Mouse (Mus musculus) heart, adult 11 months (tissue): Measurements from ENCODE around the gene Map3k7cl.
A peak's percentile ranks its signal among the peaks of the same experiment; 100 is the strongest.

Experiments
- DNase-seq: peaks from one replicate; pipeline ENCODE4 v3.0.0; 2022

The Map3k7cl gene

DNA sequence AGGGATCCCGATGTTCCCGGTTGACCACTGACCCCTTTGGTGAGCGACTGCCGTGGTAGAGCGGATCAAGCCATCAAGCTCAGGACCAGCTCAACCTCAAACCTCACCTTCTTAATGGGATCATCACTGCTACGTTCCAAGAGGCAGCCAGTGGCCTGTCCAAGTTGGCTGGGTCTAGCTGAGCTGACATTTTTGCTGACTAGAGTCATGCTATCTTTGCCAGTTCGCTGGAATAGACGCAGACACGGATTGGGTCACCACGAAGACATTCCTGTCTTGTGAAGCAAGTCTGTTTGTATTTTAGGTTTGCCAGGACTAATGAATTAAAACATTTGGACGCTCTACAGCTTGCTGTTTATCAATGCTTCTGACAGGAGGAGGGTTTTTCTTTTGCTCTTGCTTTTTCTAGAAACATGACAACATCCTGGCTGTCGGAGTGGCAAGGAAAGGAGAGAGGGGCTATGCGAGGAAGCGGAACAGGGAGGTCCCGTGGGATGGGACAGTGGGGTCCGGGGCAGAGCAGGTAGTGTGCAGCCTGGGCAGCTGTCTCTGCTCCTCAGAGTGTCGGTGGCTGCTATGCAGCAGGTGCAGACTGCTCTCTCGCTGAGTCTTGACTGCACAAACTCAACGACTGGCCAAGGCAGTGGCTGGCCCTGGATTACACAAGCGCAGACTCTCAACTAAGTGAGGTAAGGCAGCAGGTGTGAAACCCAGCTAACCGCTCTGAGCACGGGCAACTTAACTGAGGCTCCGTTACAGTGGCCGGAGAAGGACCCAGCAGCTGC lies at the start of gene Map3k7cl:
Gene Map3k7cl (plus strand): TSS at position 424 of the 785 bp plus-strand sequence.
- DNase-seq = peak; percentile 96

DNA sequence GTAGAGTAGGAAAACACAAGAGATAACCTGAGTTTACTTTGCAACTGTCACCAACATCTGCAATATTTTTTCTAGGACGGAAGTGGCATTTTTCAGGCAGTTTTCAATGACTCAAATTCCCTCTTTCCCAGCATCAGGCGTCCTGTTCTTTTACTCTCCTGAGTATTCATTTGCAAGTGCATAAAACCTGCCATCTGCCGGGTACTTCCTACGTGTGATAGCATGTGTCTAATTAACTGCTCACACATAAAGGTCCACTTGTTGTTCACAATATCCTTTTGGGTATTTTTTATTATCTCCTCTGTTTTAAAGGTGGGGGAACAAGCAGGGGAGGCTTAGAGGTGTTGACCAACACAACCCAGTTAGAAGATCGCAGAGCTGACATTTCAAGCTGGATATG lies 41.4 kb upstream of the Map3k7cl start:
- DNase-seq = no peak

DNA sequence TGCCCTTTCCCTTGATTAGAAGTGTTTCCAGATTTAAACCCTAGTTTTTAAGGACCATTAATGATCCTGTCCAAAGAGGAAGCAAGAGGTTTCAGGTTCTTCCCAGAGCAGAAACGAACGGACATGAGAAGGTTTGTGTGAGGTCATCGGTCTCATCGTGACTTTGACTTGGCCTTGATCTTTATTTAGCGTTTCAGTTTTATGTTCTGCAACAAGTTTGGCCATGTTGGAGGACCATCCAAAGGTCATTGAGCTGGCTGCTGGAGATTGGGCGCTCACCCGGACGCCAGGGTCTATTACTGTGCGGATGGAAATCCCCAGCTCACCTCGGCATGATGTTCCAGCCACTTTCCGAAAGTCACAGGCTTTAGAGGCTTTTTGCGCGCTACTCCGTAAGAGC lies 40.8 kb upstream of the Map3k7cl start:
- DNase-seq = no peak

DNA sequence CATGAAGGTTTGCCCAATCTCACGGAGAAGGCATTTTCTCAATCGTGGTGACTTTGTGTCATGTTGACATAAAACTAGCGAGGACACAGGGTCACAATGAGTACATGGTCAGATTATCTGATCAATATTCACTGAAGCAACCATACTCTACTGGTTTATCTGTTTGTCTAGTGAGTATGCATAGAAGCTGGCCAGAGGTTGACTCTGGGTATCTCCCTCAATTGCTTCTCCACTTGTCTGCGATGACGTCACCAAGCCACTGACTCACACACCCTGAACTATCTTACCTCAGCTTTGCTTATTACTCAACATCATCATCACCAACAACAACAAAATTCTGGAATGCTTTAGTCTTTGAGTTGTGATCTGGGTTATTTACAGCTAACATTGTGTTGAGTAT lies 28.9 kb upstream of the Map3k7cl start:
- no peak for DNase-seq

DNA sequence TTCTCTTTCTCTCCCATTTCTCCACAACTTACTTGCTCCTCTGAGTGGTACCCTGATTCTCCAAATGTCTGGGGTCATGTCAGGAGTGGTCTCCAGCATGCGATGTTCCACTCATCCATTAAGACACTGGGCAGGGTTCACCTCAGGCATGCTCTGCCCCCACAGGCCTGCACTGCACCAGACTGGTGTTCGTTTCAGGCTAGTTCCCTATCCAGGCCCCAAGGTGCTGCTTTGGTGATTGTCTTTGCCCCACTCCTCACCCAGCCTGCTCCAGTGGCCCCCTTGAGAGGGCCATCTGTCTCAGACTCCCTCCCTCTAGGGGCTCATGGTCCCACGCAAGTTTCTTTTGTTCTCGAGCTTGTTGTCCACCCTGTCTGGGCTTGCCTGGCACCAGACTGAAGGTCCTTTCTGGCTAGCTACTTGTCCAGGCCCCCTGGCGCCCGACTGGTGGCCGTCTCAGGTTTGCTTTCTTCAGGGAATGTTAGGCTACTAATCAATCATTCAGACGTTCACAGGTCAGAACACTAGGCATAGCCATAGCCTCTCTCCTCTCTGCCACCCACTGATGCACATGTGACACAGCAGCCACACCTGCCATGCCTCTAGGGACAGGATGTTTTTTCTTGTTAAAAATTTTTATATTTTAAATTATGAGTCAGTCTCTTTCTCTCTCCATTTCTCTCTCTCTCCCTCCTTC lies 25.4 kb upstream of the Map3k7cl start:
- peak; percentile 58 for DNase-seq

DNA sequence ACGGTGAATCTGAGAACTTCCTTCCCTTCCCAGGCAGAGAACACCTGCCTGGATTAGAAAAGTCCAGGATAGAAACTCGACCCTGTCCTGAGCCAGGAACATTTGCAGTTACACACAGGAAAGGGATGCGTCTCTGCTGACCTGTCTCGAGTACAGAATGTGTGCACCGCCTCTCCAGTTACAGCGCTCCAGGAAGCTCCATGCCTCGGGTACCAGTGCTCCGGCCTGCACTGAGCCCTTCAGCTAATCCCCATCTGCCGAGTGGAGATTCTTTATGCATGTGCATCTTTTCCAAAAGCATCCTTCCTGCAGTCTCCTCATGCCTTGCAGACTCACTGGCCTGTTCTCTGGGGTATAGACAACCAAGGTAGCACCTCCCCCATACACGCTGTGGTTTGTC lies 24.4 kb upstream of the Map3k7cl start:
- peak; percentile 61 for DNase-seq

DNA sequence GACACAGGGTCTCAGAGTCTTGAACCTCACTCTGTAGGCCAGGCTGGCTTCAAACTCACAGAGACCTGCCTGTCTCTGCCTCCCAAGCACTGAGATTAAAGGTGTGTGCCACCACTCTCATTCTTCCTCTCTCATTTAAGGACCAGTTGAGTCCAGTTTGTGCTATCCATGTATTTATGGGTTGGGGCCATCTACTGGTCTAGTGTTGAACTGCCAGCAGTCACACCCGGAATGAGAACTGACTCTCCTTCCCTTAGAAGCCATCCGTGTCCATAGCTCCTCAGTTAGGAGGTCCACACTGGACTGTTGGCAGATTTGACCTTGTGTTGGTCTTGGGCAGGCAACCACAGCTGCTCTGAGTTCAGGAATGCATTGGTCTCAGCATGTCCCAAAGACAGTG lies 4.8 kb upstream of the Map3k7cl start:
- no peak for DNase-seq

DNA sequence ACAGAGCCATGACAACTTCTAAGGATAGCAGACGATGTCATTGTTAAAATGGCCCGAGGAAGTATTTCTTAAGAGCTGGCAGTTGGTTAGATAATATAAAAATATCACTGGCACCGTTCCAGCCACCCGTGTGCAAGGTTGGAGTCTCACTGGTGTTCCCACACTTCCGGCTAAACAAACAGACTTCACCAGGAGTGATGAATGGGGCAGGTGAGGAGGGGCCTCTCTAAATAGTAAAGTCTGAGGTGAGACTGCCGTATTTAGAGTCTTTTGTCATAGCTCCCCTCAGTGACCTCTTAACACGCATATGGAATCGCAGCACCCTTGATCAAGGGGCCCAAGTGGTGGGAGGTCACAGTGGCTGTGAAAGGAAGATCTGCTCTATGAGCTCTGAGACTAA lies 3.2 kb downstream of the Map3k7cl start:
- DNase-seq = no peak

DNA sequence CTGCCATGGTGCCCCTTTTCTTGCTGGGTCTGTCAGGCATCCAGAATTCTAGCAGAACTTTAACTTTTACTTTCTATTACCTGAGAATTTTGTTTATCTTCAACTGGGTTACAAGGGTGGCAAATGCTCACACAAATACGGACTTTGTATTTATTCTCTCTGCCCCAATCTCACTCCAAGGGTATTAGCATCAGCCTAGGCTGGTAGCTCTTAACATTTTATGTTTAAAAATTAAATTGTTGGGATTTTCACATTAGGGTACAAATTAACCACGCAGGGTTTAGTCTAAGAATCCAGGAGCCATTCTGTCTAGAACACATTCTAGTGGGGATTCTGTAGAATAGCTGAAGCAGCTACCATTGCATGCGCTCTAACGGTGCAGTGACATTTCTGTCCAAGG lies 8.4 kb downstream of the Map3k7cl start:
- no peak for DNase-seq

DNA sequence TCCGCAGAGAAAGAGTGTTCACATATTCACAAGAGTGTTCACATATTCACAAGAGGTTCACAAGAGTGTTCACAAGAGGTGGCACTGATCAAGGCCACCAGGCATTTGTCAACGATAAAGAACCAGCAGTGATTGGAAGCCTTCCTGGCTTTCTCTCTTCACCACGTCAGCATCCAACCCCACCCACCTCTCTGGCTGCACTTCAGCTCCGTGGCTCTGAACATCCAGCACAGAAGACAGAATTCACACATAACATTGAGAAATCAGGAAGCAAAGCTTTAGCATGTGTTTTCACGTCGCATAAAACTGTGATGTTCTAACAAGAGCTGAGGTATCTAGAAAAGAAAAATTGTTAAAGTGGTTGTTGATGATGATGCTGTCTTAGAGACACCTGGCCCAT lies 10.4 kb downstream of the Map3k7cl start:
- no peak for DNase-seq

DNA sequence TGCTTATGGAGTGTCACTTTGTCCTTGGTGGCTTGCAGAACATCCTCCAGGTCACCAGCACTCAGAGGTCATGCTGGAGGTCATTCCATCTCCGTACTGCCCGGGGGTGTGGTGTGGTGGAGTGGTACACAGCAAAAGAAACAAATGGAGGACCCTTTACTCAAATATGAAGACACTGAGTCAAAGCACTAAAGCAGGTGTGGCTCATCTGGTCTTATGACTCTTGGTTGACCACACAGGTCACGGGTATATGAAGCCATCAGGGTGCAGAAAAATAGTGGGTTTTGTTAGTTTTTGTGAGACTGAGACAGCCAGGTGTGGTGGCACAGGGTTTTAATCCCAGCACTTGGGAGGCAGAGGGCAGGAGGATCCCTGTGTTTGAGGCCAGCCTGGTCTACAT lies 11.4 kb downstream of the Map3k7cl start:
- DNase-seq = no peak

DNA sequence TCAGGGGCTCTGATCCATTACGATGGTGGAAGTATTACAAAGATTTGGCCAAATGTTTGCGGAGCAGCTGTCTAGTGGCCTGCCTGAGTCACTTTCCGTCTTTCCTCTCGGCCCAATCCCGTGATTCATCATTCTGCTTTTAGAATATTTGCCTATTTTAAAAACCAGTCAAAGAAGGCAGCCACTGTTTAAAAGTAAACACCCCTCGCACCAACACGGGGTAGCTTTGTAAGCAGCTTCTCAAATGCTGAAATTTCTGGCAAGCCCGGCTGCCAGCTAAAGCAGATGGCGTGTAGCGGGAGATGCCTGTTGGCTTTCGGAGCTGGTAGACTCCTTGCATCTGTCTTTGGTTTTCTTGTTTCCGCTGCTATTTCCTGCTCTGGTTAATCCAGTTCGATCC lies 14.4 kb downstream of the Map3k7cl start:
- peak; percentile 93 for DNase-seq

DNA sequence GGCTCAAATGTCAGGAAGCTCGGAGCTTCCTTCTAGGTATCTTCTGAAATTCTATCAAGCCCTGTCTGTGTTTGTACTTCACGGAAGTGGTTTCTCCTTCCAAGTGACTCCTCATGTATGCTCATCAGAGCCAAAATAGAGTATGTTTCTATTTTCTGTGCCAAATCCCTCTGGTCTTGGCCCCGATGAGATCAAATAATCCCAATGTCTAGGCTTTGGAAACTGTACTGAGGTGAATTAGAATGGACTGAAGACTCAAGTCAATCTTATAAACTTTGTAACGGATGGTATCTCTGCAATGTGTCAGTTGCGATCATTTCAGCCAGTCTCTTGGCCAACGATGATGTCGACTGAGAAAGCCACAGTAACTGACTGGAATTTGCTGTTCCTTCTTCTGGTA lies 15.1 kb downstream of the Map3k7cl start:
- DNase-seq = no peak

DNA sequence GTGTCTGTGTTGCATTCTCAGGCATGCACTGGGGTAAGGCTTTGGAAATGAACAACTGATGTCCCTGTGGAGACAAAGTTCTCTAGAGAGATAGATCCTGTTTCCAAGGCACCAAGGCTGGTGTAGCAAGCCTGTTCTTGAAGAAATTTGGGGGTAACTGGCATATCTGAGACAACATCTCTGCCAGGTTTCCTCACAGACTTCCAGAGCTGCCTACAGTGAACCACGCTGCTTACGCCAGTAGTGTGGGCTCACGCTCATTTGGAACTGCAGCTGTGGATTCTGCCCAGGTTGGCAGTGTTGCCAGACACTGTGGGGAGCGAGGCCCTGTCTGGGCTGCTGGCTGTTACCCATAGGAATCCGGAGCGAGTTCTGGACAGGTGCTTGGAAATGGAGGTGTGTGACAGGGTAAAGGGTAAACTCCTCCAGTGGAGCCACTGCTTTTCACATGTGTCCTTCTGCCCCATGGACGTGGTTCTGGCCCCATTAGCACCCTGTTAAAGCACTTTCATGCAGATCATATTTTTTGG lies 16.5 kb downstream of the Map3k7cl start:
- no peak for DNase-seq

DNA sequence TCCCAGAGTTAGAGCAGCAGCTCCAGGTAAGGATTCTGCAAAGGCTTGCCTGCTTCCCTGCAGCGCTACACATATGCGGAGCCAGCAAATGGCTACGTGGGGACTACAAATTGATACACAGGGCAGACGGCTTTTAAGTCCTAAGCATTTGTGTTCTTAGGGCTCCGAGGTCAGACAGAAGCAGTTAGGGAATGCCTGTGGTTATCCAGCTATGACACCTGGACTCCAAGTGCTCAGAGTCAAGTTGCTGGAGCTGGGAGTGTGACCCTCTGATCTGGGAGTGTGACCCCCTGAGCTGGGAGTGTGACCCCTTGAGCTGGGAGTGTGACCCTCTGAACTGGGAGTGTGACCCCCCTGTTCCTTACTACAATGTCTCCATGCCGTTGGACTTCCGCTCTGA lies 17.2 kb downstream of the Map3k7cl start:
- no peak for DNase-seq

DNA sequence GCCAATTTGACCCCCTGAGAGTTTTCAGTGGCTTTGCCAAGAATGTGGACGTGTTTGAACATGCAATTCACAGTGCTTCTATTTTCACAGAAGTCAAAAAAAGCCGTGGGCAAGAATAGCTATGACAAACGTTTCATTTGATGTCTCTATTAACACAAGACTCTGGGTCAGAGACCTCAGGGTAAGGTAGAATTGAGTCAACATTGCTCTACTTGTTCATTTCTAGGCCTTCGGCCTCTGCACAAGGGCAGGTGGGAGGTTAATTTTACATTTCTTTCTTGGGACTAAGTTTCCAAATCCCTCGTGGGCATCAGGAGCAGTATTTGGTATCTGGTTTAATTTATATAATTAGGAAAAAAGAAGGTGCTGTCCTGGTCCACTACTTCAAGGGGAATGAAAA lies 20.3 kb downstream of the Map3k7cl start:
- no peak for DNase-seq

DNA sequence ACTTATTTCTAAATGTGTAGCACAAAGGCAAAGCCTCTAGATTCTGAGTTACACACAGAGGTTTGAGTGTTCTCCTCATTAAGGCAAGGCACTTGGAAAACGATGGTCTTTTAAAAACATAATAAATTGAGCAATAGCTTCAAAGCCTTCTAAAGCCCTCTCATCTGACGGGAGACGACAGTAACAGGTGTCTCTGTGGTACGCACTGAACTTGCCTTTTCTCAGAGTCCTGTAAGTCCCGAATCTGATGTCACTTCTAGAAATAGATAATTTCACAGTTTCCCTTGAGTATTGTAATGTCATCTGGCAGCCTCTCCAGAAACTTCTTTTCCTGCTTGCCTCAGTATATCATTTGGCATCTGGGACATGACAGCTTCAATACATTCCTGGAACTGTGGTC lies 21.0 kb downstream of the Map3k7cl start:
- DNase-seq = no peak

DNA sequence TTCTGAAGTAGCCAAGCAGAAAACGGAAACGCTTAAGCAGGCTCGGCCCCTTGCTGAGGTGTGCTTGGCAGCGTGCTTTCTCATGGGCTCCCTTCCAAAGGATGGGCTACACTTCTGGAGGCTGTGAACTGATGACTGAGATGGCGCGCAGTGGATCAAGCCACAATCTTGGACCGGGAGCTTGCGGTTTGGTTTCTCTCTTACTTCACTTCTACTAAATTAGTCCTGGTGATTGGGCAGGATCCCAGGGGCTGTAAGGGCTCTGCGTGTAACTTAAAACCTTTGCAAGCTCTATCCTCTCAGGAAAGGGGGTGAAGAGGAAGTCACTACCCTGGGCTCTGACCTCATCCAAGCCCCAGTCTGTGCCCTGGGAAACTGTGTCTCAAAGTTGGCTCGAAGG lies 22.5 kb downstream of the Map3k7cl start:
- DNase-seq = no peak

DNA sequence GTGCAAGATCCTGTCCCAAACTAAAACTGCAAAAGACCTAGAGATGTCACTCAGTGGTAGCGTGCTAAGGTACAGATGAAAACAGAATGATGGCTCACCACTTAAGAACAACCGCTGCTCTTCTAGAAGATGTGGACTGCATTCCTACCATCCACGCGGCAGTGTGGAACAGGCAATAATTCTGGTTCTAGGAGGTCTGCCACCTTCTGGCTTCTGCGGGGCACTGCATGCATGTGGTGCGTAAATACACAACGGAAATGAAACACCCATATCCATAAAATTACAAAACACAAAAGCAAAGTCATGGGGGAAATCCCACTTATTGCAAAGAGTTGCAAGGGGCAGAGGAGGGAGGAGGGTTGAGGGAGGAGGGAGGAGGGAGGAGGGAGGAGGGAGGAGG lies 25.8 kb downstream of the Map3k7cl start:
- DNase-seq = no peak

DNA sequence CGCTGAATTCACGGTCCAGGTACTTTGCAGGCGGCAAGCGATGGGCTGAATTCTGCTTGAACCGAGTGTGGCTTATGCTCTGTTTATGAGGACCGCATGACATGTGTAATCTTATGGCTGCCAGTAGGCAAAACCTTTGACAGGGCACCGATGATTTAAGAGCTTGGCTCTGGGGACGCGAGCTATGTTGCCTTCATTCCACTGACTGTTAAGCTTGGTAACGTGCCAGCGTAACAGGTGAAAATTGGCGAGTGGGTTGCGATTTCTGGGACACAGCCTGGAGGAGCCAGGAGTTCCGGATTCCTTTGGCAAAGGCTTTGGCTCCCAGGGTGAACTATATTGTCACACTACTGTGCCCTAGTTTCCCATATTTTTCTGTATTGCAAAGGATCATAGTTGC lies 26.3 kb downstream of the Map3k7cl start:
- no peak for DNase-seq

DNA sequence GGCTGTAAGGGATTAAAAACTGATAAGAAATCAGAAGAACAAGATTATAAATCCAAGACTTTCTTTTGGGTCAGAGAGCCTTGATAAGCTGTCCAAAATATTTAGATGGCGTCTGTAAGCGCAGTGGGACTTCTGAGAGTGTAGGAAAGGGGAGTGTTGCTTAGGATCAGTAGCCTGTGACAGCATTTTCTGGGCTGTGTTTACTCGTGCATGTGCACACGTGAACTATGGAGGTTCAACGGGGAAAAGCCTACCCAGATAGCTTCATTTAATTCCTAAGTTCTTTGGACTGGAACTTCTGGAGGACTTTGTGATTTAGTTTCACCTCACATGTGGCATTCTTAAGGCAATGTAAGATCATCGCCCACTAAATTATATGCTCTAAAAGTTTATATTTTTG lies 29.6 kb downstream of the Map3k7cl start:
- DNase-seq = no peak

DNA sequence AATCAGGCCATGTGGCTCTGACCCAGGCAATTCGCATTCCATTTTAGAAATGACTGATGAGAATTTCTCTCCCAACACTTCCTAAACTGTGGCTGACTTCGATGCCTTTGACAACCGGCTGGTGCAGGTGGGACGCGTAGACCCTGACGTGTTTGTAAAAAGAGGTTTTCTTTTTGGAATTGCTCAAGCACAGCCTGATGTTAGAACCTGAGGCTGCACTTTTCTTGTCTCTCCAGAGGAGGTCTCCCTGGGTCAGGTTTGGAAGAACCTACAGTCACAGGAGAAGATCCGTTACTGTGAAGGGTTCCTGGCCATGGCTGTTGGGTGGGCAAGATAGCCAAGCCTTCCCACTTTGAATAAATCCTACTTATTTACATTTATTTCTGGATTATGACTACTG lies 31.5 kb downstream of the Map3k7cl start:
- DNase-seq = no peak

DNA sequence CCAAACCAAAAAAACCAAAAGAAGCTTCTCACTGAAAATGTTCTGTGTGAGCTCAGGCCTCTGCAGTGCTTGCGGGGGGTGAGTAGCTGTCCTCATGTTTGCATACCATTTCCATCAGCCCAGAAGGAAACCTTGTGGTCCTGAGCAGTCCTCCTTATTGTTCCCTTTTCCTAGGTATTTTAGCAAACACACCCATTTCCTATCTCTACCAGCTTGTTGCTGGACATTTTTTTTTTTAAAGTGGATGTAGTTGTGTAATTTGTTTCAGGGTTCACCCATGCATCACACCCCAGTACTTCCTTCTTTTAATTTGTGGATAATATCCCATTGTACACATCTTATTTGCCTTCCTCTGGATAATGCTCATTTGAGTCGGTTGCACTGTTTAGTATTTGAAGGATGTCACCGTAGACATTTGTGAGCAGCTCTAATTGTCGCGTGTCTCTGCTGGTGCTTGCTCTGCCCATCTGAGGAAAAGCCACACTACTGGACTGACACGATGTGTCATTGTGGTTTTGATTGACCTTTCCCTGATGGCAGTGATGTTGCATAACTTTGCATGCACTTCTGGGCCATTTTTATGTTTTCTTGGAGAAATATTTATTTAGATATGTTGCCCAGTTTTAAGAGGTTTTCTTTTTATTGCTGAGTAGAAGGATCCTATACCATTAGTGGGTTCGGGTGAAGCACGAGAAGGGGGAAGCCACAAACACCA lies 32.6 kb downstream of the Map3k7cl start:
- DNase-seq = no peak

DNA sequence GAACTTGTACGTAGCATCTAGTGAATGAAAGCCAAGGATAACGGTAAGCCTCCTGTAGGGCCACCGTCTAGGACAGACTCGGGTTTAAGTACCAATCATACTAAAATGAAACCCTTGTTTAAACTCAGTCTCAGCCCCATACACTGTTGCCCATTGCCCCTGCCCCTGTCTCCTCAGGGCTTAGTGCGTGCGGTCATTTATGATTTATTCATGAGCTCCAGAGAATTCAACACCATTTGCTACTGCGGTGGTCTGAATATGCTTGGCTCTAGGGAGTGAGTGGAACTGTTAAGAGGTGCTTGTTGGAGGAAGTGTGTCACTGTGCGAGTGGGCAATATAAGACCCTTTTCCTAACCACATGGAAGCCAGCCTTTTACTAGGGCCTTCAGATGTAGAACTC lies 34.7 kb downstream of the Map3k7cl start:
- DNase-seq = no peak
